Mouse (Mus musculus) midbrain, embryonic 11.5 days (tissue): ENCODE measurements around the gene Igfbp7. TPM values are rescaled to one million over a fixed set of nuclear protein-coding genes. Genes with fewer than 3 reads are reported as not detected.

Source experiments
- ATAC-seq: fragments of 200-750 bp; cut with Nextera tagmentation; 2 replicates; pipeline ENCODE4 v1.8.0; 2017; ENCODE audit warnings: moderate TSS enrichment, moderate library complexity; ENCODE audit not compliant: low FRiP score
- DNase-seq: peaks from one replicate; pipeline ENCODE4 v3.0.0; 2015; ENCODE audit warnings: low spot score; ENCODE audit errors: missing footprints
- H3K27ac ChIP-seq: fragments of 300-500 bp; sonication (generic); 2 replicates; pipeline ENCODE4 v1.5.1; 2014; ENCODE audit warnings: low read depth, low read length
- H3K27me3 ChIP-seq: fragments of 300-500 bp; sonication (generic); 2 replicates; pipeline ENCODE4 v1.6.1; 2014; ENCODE audit warnings: mild to moderate bottlenecking, low read length, moderate library complexity, mixed read lengths; ENCODE audit not compliant: control insufficient read depth, insufficient read depth
- H3K36me3 ChIP-seq: fragments of 300-500 bp; sonication (generic); 2 replicates; pipeline ENCODE4 v1.6.1; 2014; ENCODE audit warnings: mild to moderate bottlenecking, low read length, moderate library complexity, mixed read lengths; ENCODE audit not compliant: control insufficient read depth, insufficient read depth
- H3K4me1 ChIP-seq: fragments of 300-500 bp; sonication (generic); 2 replicates; pipeline ENCODE4 v1.6.1; 2014; ENCODE audit warnings: low read length; ENCODE audit not compliant: control insufficient read depth, insufficient read depth
- H3K4me2 ChIP-seq: fragments of 300-500 bp; sonication (generic); 2 replicates; pipeline ENCODE4 v1.6.1; 2014; ENCODE audit warnings: mild to moderate bottlenecking, moderate library complexity
- H3K4me3 ChIP-seq: fragments of 300-500 bp; sonication (generic); 2 replicates; pipeline ENCODE4 v1.5.1; 2014; ENCODE audit warnings: low read depth, low read length
- H3K9ac ChIP-seq: fragments of 300-500 bp; sonication (generic); 2 replicates; pipeline ENCODE4 v1.6.1; 2014; ENCODE audit warnings: low read length
- H3K9me3 ChIP-seq: fragments of 300-500 bp; sonication (generic); 2 replicates; pipeline ENCODE4 v1.6.1; 2016; ENCODE audit warnings: low read length; ENCODE audit not compliant: control insufficient read depth
- WGBS: fragments of 180-500 bp; shearing (Covaris S2); extraction: QIAGEN DNeasy Blood & Tissue Kit; methylation state at CpG from one replicate; pipeline ENCODE4 v1.1.7; 2014; 5-methylcytosine and 5-hydroxymethylcytosine counted together
- polyA plus RNA-seq: library from polyadenylated mRNA; unstranded; fragments of >200 nt; fragmentation: Nextera tagmentation; extraction: Ambion mirVana; gene quantifications from 2 replicates; pipeline ENCODE4 v1.2.1, GENCODE M21; 2014

The Igfbp7 gene
- polyA plus RNA-seq, 1 experiment from 2014 or later = 25.1 TPM

GRCm38 (mm10) chr5:77375546-77375945 lies 32.3 kb downstream of the Igfbp7 start:
- H3K4me1 ChIP-seq = no peaks in the 10 kb centered on the region
- no peak overlapping the region for H3K9ac ChIP-seq
- no peaks in the 10 kb centered on the region for H3K27me3 ChIP-seq
- no peak overlapping the region for H3K4me3 ChIP-seq
- no peak for ATAC-seq
- H3K27ac ChIP-seq = no peak overlapping the region
- no peak overlapping the region for H3K4me2 ChIP-seq
- no peaks in the 10 kb centered on the region for H3K9me3 ChIP-seq
- no peak for DNase-seq
- 69% methylated on average over 4 of the region's 4 CpGs for WGBS
- H3K36me3 ChIP-seq = no peaks in the 10 kb centered on the region

GRCm38 (mm10) chr5:77374945-77375344 lies 32.9 kb downstream of the Igfbp7 start:
- no peak for ATAC-seq

GRCm38 (mm10) chr5:77372778-77373177 lies 35.1 kb downstream of the Igfbp7 start:
- no peaks in the 10 kb centered on the region for H3K9me3 ChIP-seq
- no peaks in the 10 kb centered on the region for H3K27me3 ChIP-seq
- H3K4me3 ChIP-seq = no peak overlapping the region
- no peak for ATAC-seq
- no peaks in the 10 kb centered on the region for H3K4me1 ChIP-seq
- H3K9ac ChIP-seq = no peak overlapping the region
- no peaks in the 10 kb centered on the region for H3K36me3 ChIP-seq
- DNase-seq = no peak
- 74% methylated on average over 6 of the region's 6 CpGs for WGBS
- H3K4me2 ChIP-seq = no peak overlapping the region
- no peak overlapping the region for H3K27ac ChIP-seq

More at GRCm38 (mm10) chr5:77374945-77375344, 32.9 kb downstream of the Igfbp7 start:
- no peak overlapping the region for H3K4me2 ChIP-seq
- 80% methylated on average over 3 of the region's 3 CpGs for WGBS
- H3K27me3 ChIP-seq = no peaks in the 10 kb centered on the region
- no peaks in the 10 kb centered on the region for H3K9me3 ChIP-seq
- no peaks in the 10 kb centered on the region for H3K4me1 ChIP-seq
- H3K36me3 ChIP-seq = no peaks in the 10 kb centered on the region
- no peak overlapping the region for H3K9ac ChIP-seq
- no peak overlapping the region for H3K4me3 ChIP-seq
- no peak for DNase-seq
- H3K27ac ChIP-seq = no peak overlapping the region

GRCm38 (mm10) chr5:77372242-77372641 lies 35.6 kb downstream of the Igfbp7 start:
- H3K36me3 ChIP-seq = no peaks in the 10 kb centered on the region
- no peak overlapping the region for H3K4me3 ChIP-seq
- no peak overlapping the region for H3K4me2 ChIP-seq
- H3K9me3 ChIP-seq = no peaks in the 10 kb centered on the region
- no peak overlapping the region for H3K9ac ChIP-seq
- ATAC-seq (no peak), DNase-seq (no peak)
- H3K4me1 ChIP-seq = no peaks in the 10 kb centered on the region
- H3K27ac ChIP-seq = no peak overlapping the region
- no peaks in the 10 kb centered on the region for H3K27me3 ChIP-seq
- 79% methylated on average over 7 of the region's 7 CpGs for WGBS

- Histone ChIP-seq H3K27ac (no peak overlapping the region), H3K27me3 (no peaks in the 10 kb centered on the region), H3K36me3 (no peaks in the 10 kb centered on the region), H3K4me1 (no peaks in the 10 kb centered on the region), H3K4me3 (no peak overlapping the region), H3K9me3 (no peaks in the 10 kb centered on the region), H3K9ac (no peak overlapping the region), H3K4me2 (no peak overlapping the region)
- no peak for ATAC-seq
- WGBS = 83% methylated on average over 5 of the region's 5 CpGs
- no peak for DNase-seq
Observed at GRCm38 (mm10) chr5:77370378-77370892, 37.4 kb downstream of the Igfbp7 start.

GRCm38 (mm10) chr5:77369394-77369793 lies 38.4 kb downstream of the Igfbp7 start:
- DNase-seq = no peak
- no peak for ATAC-seq

GRCm38 (mm10) chr5:77368194-77368593 lies 39.6 kb downstream of the Igfbp7 start:
- no peak overlapping the region for H3K9ac ChIP-seq
- no peaks in the 10 kb centered on the region for H3K36me3 ChIP-seq
- no peak overlapping the region for H3K4me2 ChIP-seq
- 52% methylated on average over 7 of the region's 7 CpGs for WGBS
- no peak overlapping the region for H3K4me3 ChIP-seq
- H3K9me3 ChIP-seq = no peaks in the 10 kb centered on the region
- DNase-seq (no peak), ATAC-seq (no peak)
- H3K27ac ChIP-seq = no peak overlapping the region
- no peaks in the 10 kb centered on the region for H3K27me3 ChIP-seq
- no peaks in the 10 kb centered on the region for H3K4me1 ChIP-seq

More at GRCm38 (mm10) chr5:77369394-77369793, 38.4 kb downstream of the Igfbp7 start:
- Histone ChIP-seq H3K9me3 (no peaks in the 10 kb centered on the region), H3K27ac (no peak overlapping the region), H3K36me3 (no peaks in the 10 kb centered on the region), H3K4me3 (no peak overlapping the region), H3K27me3 (no peaks in the 10 kb centered on the region), H3K9ac (no peak overlapping the region), H3K4me1 (no peaks in the 10 kb centered on the region), H3K4me2 (no peak overlapping the region)
- WGBS = 87% methylated on average over 5 of the region's 5 CpGs

GRCm38 (mm10) chr5:77367682-77368081 lies 40.2 kb downstream of the Igfbp7 start:
- 55% methylated on average over 12 of the region's 12 CpGs for WGBS
- no peak for ATAC-seq

GRCm38 (mm10) chr5:77367145-77367544 lies 40.7 kb downstream of the Igfbp7 start:
- no peaks in the 10 kb centered on the region for H3K4me1 ChIP-seq
- no peak overlapping the region for H3K9ac ChIP-seq
- 95% methylated on average over 1 of the region's 1 CpGs for WGBS
- no peak for DNase-seq
- H3K9me3 ChIP-seq = no peaks in the 10 kb centered on the region
- no peak for ATAC-seq
- no peaks in the 10 kb centered on the region for H3K36me3 ChIP-seq
- no peak overlapping the region for H3K4me2 ChIP-seq
- no peak overlapping the region for H3K4me3 ChIP-seq
- H3K27me3 ChIP-seq = no peaks in the 10 kb centered on the region
- H3K27ac ChIP-seq = no peak overlapping the region

More at GRCm38 (mm10) chr5:77367682-77368081, 40.2 kb downstream of the Igfbp7 start:
- H3K4me1 ChIP-seq = no peaks in the 10 kb centered on the region
- no peak overlapping the region for H3K27ac ChIP-seq
- no peak overlapping the region for H3K4me2 ChIP-seq
- no peak overlapping the region for H3K4me3 ChIP-seq
- no peak for DNase-seq
- no peaks in the 10 kb centered on the region for H3K27me3 ChIP-seq
- H3K36me3 ChIP-seq = no peaks in the 10 kb centered on the region
- H3K9me3 ChIP-seq = no peaks in the 10 kb centered on the region
- H3K9ac ChIP-seq = no peak overlapping the region
